Mouse (Mus musculus): ENCODE results near the gene Arhgap32.
"Not testable (repeated sequence)": the region's sequence is repeated elsewhere in the genome, so short reads cannot be mapped to it uniquely, and the experiment has no call there.

Gene Arhgap32

GRCm38 (mm10) chr9:32115786-32116185 lies at the start of gene Arhgap32:
Gene Arhgap32 (plus strand): TSS chr9:32116136.
- peak in 1 of 2 experiments; percentile 7 for DNase-seq

DNA sequence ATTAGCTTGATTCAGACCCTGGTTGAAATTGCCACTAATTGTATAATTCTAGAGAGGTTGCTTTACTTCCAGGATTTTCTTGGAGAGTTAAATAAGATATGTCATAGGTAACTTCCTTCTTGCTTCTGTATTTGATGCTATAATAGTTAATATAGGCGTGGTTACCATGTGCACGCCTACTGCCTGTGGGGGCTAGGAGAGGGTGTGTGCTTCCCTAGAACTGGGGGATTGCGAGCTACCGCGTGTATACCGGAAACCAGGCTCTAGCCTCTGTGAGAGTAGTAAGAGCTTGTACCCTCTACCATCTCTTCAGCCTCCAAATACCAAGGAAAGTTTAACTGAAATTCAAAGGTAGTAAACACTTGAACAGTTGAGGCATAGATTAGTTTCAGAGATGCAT lies 43.2 kb upstream of the Arhgap32 start:
- DNase-seq = no peak

- DNase-seq = no peak
Measured at GRCm38 (mm10) chr9:32088106-32088776, 27.7 kb upstream of the Arhgap32 start.

- DNase-seq = no peak
Measured at GRCm38 (mm10) chr9:32088882-32089281, 27.1 kb upstream of the Arhgap32 start.

- no peak for DNase-seq
Measured at GRCm38 (mm10) chr9:32093456-32093855, 22.5 kb upstream of the Arhgap32 start.

DNA sequence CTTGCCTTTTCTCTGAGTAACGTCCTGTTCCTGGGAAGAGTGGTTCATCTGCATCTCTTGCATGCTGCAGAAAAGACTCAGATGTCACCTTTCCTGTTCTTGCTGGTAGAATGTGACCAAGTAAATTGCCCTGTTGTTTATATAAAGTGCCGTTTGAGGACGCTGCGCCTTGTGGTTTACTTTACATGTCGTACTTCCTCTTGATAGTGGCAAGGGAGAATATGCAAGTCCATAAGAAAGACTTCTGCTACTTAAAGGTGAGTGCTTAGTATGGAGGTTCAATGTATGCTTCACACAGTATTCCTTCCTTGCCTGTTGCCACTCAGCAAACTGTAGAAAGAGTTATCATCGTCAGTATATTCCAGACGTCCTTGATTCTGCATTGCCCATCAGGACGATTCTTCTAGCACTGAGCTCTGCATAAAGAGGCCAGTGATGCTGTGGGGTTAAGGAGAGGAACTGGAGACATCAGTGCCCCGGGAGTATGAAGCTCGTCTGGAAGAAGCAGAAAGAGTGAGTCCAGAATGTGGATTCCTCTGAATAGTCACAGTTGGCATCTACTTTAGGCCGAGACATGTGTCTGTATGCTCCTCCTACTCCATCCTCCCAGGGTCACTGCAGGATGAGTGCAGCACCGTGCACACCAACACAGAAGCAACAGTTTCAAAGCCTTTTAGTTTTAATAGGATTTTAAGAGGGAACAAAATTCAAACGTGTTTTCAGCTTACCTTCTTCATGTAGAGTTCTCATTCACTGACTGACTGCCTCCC lies 21.4 kb upstream of the Arhgap32 start:
- no peak for DNase-seq

GRCm38 (mm10) chr9:32095511-32095910 lies 20.4 kb upstream of the Arhgap32 start:
- no peak for DNase-seq

DNA sequence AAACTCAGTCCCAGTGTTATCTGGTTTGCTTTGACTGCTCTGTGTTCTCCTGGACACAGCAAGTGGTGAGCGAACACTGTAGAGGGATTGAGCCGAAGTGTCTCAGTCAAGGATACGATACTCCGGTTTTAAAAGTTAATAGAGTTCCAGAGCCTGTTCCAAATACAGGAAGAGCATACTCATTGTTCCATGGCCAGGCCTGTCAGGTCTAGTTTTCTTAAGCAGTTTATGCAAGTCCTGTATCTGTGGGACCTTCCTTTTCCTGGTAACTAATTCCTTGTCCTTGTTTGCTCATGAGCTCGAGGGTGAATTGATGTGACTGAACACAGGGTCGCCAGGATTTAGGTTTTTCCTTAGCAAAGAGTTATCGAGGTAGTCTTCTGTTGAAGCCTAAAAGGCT lies 19.4 kb upstream of the Arhgap32 start:
- no peak for DNase-seq

- DNase-seq = no peak
Measured at GRCm38 (mm10) chr9:32097123-32097522, 18.8 kb upstream of the Arhgap32 start.

- DNase-seq = no peak
Measured at GRCm38 (mm10) chr9:32098425-32099155, 17.3 kb upstream of the Arhgap32 start.

DNA sequence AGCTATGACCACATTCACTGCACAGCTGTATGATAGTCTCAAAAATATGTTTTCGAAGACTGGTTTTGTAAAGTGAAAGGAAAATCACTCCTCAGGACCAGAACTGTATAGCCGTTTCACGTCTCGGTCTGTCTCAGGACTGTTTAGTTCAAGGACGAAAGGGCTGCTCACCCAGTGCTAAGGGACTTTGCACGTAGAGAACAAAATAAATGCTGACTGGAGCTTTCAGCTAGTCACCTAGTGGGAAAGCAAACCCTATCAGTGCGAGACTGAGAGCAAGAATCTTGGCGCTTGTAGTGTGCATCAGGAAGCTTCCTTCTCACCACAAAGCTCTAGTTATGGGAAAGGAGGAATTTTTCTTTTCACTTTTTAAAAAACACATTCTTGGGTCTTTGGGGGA lies 15.4 kb upstream of the Arhgap32 start:
- DNase-seq = no peak

GRCm38 (mm10) chr9:32101488-32101887 lies 14.4 kb upstream of the Arhgap32 start:
- no peak for DNase-seq

- DNase-seq = no peak
Measured at GRCm38 (mm10) chr9:32104670-32105069, 11.3 kb upstream of the Arhgap32 start.

- no peak for DNase-seq
Measured at GRCm38 (mm10) chr9:32110376-32110775, 5.6 kb upstream of the Arhgap32 start.

DNA sequence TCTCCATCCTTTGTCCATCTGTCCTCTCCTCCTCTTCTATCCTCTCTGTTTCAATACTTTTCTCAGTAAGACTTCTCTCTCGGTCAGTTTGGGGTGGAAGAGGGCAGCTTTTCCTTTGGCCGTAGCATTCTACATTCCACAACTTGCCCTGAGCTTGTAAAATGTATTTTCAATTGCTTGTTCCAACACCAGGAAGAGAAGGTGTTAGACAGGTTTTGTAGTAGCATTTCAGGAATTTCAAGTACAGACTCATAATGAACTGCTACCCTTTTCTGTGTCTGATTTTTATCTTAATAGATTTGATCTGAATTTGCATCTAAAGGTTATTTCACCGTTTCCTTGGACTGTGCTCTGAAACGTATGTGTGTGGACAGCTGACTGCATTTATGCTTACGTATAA lies 336 bp downstream of the Arhgap32 start:
- DNase-seq = no peak

DNA sequence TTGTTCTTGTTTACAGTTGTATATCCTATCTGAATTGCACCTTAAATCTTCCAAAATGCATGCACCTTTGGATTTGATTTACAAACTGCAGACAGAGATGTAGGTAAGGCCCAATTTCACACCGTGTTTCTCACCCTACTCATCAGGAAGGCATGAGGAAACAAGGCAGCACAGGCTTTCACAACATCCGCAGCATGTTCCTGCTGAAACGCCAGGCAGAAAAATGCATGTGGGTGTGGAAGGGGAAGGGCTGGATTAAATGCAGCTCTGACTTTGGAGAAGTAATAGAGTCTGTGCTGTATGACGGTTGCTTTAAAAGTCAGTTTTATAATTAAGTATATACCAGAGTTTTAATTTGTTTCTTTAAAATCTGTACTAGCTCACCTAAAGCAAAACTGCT lies 1.9 kb downstream of the Arhgap32 start:
- DNase-seq = no peak

- DNase-seq = no peak
Measured at GRCm38 (mm10) chr9:32118433-32118832, 2.5 kb downstream of the Arhgap32 start.

DNA sequence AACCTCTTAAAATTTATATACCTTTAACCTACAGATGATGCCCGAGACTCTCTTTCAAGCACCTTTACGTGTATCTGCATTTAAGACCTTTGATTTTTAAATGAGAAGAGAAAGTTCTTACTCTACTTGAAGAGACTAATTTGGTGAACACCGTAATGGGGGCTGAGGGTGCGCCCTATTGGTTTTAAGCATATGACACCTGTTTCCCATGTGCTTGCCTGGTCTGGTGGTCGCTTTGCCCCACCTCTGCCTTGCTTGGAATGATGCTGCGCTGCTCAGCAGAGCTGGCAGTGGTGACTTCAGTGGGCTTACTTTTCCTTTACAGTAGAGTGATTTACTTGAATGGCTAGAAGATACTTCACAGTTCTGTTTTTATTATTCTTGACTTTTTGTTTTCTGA lies 3.6 kb downstream of the Arhgap32 start:
- DNase-seq = no peak

- no peak for DNase-seq
Measured at GRCm38 (mm10) chr9:32120162-32120561, 4.2 kb downstream of the Arhgap32 start.

DNA sequence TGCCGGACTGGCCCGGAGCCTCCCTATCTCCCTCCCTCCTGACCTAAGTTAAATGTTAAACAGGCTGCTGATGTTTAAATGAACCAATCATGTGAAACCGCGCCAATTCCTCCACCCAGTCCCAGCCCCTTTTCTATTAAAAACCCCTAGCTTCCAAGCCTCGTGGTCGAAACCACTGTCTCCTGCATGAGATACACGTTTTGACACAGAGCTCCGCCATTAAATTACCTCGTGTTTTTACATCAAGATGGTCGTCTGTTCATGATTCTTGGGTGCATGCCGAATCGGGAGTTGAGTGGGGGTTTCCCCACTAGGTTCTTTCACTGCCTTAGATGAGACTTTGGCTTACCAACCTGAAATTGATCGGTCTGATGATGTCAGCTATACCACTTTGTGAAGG lies 5.3 kb downstream of the Arhgap32 start:
- not testable (repeated sequence) for DNase-seq

GRCm38 (mm10) chr9:32136195-32136594 lies 20.3 kb downstream of the Arhgap32 start:
- no peak for DNase-seq

DNA sequence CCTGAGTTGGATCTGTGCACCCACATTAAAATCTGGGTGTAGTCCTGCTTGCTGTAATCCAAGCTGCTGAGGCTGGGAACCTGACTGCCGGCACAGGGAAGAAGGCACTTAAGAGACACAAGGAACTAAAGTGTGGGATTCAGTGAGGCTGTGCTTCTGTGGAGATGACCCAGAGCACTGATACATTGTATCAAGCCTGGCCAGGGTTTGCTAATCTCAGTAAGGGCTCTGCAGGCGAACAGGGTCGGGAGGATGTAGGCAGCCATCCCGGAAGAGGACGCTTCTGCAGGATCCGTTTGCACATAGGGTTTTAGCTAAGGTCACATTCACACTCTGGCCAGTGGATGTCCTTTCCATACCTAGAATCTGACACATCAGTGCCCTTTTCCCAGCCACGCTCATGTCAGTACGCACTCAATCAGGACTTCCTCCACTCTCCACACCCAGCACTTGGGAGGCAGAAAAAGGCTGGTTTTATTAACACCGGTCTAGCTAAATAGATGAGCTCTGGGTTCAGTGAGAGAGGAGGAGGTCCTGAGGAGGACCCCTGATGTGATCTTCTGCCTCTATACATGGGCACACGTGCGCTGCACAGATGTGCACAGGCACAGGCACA lies 20.9 kb downstream of the Arhgap32 start:
- DNase-seq = no peak

- no peak for DNase-seq
Measured at GRCm38 (mm10) chr9:32137697-32138426, 21.9 kb downstream of the Arhgap32 start.
